Mouse (Mus musculus) ovary, postnatal 10 days (tissue): ENCODE results near the gene Zfp740.
A peak's percentile ranks its signal among the peaks of the same experiment; 100 is the strongest.

Experiments used
- DNase-seq: peaks from one replicate; pipeline ENCODE4 v3.0.0; 2022; ENCODE audit warnings: low spot score

Zfp740 gene

DNA sequence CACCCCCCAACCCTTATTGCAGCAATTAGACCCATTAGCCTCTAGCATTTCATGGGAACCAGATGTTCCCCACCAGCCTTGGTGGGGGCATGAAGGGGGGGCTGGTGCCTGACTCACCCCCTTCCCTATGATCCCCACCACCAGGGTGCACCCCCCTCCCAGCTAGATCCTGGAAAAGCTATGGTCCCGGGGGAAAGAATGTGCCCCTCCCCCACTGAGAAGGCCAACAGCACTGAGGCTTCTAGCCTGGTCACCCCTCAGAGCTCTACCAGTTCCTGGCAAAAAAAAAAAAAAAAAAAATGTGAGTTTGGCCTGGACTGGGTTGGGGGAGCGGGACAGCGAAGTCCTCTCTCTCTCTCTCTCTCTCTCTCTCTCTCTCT lies 45.8 kb downstream of the Zfp740 start:
- no peak for DNase-seq

DNA sequence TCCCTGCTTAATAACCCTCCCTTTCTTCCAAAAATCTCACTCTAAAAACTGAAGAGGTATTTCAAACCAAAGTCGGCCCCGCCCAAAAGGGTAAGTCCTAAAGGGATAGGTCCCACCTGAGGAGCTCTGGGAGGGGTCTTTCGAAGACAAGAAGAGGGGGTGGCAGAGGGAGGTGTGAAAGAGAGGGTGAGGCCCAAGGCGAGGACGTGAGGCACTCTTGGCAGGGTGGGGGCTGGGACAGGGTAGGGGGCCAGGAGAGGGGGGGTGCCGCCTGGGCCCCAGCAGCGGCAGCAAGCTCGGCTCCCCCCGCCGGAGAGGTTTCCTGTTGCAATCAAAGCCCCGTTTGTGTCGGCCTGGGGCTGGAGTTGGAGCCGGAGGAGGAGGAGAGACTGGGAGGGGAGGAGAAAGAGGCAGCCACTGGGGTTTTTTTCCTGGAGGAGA lies 46.2 kb downstream of the Zfp740 start:
- DNase-seq: no peak

DNA sequence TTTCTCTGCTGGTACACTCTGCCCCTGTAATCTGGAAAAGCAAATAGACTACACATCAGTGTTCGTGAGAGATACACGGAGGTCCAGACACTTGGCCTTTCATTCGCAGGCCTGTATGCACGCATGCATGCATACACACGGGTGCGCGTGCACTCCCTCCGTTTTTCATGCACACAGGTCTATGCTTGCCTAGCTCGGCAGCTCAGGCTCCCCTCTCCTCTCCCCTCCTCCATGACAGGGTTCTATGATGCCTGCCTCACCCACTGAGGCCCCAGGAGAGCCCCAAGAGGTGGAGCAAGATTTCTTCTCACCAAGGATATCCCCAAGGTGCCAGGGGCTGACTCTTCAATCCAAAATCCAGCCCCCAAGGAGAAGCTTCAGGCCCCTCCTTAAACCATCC lies 46.9 kb downstream of the Zfp740 start:
- no peak for DNase-seq

DNA sequence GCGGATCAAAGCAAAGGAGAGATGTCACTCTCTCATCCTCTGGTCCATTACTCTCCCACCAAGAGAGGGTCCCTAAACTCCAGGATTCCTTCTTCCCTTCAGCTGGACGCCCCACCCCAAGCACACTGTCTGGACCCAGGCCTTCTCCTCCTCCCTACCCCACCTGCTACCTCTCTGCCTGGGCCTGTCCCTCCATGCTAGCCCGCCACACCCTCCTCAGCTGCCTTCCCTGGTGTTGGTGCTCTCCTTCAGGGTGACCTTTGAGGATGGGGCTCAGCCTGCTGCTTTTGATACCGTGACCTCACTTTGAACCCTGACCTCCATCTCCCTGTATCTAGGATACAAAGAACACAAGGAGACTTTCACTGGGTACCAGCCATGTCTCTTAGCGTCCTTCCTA lies 47.5 kb downstream of the Zfp740 start:
- DNase-seq: no peak

DNA sequence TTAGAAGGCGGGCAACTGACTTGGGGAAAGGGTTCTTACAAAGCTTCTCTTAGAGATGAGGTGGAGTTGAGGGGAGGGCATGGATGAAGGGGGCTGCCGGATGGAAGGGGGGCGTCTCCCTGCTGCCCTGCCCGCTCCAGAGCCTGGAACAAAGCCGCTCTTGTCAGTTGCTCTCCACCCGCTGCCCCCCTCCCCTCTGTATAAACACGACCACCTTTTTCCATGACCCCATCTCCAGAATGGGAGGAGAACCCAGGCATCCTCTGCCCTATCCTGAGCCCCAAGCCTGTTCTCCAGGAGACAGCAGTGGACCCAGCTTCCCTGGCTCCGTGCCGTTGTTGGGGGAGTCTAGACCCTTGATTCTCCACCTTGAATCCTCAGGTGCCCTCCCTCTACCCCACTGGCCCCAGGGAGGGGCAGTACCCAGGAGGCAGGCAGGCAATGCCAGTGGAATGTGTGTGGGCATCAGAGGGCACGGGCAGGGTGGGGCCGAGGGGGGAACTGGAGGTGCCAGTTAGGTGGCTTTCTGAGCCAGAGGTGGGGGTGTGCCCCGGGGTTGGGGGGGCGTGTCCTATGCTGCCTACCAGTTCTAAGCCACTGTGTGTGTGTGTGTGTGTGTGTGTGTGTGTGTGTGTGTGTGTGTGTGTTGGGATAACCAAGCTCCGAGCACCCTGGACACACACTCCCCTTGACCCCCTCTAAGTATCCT lies 52.7 kb downstream of the Zfp740 start:
- DNase-seq: no peak

DNA sequence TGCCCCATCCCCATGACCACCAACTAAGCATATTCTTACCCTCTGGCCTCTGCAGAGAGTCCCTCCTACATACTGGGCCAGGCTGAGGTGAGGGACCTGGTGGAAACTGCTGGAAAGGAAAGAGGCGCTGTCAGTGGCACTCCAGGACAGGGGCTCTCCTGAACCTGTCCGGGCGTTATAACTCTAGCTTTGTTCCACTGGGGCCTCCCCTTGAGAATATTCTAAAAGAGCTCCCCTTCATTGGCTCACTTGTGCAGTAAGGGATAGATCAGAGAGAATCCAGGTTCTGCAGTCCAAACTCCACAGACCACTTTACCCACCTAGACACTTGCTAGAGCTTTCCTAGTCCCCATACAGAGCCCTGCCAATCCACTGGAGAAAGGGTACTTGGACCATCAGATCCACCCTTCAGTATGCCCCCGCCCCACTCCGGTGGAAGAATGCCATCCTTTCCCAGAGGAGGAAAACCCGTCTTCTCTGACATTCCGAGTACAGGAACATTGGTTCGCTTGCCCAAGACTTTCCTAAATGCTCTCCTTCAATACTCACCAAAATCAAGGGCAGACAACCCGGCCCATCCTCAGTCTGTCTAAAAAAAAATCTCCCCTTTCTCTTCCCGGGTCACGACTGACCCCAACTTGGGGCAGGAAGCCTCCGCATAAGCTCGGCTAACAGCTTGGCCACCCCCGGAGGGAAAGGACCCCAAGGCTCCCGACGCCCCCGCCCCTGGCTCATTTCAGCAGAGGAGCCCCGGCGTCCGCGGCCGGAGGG lies 53.6 kb downstream of the Zfp740 start:
- DNase-seq: no peak

DNA sequence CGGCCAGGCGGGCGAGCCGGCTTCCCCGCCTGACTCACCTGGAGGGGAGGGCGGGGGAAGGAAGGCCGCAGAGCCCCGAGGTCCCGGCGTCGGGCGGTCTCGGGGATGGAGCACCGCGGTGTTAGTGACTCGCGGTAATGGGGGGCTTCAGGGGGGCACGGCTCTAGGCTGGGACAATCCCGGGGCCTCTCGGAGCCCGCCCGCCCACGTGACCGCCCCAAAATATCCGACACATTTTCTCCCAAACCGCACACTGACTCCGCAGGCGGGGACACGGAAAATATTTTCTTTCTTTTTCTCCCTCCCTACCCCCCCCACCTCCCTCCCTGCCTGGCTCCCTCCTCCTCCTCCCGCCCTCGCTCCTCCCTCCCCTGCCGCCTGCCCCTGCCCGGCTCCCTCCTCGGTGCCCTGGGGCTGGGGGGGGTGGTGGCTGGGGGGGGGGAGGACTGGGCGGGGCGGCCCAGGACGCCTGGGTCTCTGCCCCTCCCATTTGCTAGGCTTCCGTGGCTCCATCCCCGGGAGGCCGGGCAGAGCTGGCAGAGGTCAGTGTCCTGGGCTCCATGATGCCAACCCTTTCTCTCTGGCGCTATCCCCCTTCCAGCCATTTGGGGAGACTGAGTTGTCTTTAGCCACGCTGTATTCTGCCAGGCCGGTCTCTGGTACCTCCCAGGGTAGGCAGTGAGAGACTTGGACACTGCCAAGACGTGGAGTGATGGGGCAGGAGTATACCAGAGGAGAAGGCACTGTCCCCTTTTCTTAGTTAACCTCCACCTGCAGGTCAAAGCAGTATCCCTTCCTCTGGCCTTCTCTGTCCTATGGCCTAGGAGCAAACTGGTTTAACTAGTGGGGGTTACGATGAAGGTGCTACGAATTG lies 54.4 kb downstream of the Zfp740 start, which contains the start of gene Rarg:
TSS of gene Rarg (minus strand) at position 316 of the 874 bp plus-strand sequence.
- DNase-seq: peak; percentile 44

DNA sequence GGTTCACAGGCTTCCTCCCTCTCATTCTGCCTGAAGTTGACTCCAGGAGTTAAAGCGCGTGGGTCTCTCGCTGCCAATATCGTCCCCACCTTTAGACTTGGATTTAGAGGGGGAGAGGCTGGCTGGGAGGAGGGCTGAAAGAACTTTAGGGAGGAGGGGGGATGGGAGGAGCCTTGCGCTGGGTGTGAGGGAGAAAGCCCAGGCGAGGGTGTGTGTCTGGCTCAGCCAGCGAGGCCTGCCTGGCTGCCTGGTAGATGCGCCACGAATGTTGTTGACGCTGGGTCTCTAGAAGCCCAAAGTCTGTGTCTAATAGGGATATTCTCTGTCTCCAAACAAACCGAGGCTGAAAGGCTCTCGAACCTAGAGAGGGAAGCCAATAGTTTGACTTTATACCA lies 55.0 kb downstream of the Zfp740 start:
- DNase-seq: peak; percentile 31

DNA sequence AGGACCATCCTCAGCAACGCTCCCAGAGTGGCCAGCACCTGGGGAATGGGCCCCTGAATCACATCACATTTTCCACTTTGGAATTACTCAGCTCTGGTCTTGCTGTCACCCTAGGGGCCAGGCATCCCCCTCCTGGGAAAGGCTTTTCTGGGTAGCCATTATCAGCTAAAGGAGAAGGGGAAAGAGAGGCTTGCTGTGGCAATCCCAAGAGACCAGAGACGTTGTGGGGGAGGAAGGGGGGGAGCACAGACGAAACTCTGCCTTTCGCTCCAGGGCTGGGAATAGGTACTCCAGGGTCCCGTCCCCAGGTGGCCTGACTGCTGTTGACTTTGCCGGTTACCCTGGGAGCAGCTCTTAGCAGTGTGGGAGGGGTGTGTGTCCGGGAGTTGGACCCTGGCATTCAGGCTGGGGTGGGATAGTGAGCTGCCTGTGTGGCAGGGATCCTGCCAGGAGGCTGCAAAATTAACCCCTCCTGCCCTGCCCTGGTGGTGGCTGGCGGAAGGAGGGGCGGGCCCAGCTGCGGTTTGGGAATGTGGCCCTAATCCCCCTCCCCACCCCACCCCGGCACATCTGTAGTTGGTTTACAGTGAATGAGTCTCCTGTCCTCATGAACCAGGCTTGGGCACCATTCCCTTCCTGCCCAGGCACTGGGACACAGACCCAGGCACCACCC lies 55.7 kb downstream of the Zfp740 start:
- DNase-seq: no peak

DNA sequence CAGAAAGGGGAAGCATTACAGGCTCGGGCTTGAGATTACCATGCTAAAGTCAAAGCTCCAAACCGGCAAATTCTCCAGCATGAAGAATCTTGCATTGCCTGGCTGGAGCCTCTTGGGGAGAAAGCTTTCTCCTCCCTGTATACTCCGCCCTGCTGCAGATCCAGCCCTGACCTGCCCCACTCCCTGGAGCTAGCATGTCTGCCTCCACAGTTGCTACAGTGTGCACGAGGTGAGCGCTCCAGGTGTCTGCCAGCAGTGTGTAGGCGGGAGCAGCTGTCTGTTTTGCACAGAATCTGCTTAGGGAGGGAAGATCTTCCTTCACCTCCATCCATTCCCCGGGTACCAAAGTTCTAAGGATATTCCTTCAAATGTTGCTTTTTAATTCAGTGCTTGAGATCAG lies 59.5 kb downstream of the Zfp740 start:
- DNase-seq: no peak

DNA sequence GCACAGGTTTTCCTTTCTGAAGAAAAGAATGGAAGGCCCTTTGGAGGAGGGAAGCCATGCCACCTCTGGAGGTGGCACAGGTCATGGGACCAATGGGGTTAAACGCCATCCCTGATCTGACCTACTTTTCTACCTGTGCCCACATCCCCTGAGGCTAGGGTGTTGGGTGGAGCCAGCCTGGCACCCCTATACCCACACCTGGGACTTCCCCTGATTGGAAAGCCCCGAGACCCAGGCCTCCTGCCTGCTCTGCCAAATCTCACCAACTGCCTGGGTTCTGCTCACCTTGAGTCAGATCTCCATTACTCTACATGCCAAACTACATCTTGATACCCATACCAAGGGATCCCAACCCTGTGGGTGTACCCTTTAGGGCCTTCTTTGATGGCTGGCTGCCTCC lies 60.0 kb downstream of the Zfp740 start:
- DNase-seq: no peak
